Mouse (Mus musculus): ENCODE data around the gene Sec31a.
A peak's percentile ranks its signal among the peaks of the same experiment; 100 is the strongest.

The Sec31a gene

DNA sequence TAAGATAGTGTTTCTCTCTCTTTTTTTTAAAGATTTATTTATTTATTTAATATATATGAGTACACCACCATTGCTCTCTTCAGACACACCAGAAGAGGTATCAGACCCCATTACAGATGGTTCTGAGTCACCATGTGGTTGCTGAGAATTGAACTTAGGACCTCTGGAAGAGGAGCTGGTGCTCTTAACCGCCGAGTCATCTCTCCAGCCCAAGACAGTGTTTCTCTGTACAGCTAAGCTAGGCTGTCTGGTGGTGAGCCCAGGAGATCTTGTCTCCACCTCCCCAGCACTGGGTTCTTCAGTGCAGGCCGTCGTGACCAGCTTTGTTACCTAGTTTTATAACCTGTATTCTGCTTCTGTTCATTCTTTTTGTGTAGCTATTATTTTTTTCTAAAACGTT is 5.8 kb downstream of the Sec31a start:
- DNase-seq (ENCODE audit: low spot score in 2 of 2) = no peak

- DNase-seq (ENCODE audit: low spot score in 2 of 2) = no peak
Measured at GRCm38 (mm10) chr5:100408485-100408884, 7.5 kb downstream of the Sec31a start.

- DNase-seq (ENCODE audit: low spot score in 2 of 2) = no peak
Measured at GRCm38 (mm10) chr5:100396753-100397152, 19.3 kb downstream of the Sec31a start.

- no peak for DNase-seq (ENCODE audit: low spot score in 2 of 2)
Measured at GRCm38 (mm10) chr5:100393681-100394080, 22.4 kb downstream of the Sec31a start.

GRCm38 (mm10) chr5:100392436-100392955 is 23.5 kb downstream of the Sec31a start:
- no peak for DNase-seq (ENCODE audit: low spot score in 2 of 2)

GRCm38 (mm10) chr5:100383782-100384510 is 32.1 kb downstream of the Sec31a start:
- no peak for DNase-seq (ENCODE audit: low spot score in 2 of 2)

DNA sequence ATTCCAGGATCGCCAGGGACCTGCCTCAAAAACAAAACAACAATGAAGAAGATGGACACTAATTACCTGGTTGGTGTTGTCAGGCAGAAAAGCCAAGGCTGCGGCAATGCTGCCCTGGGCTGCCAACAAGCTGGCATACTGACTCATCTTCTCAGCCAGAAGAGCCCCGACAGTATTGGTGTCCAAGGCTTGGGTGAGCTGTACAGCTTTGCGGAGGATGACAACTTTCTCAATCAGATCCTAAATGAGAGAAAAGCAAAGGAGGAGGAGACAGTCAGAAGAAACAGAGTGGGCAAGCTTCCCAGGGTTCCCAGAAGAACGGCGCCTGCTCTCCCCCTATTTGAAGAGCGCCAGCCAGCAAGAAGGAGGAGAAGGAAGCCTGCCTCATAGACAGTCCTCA is 34.9 kb downstream of the Sec31a start:
- no peak for DNase-seq (ENCODE audit: low spot score in 2 of 2)

DNA sequence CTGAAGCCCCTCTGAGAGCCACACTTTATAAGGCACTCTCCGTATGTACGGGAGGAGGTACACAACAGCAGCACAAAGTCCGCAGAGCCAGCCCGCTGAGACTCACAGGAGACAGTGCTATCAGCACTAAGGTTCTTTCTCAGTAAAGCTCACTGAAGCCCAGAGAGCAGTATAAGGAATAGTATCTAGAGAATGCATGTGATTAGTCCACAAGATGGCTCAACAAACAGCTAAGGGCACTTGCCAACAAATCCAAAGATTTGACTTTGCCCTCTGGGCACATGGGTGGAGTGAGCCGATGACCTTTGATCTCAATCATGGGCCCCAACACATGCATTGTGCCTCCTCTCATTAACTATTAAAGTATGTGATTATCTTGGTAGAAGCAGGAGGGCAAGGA is 35.8 kb downstream of the Sec31a start:
- no peak for DNase-seq (ENCODE audit: low spot score in 2 of 2)

GRCm38 (mm10) chr5:100378981-100379380 is 37.1 kb downstream of the Sec31a start:
- no peak for DNase-seq (ENCODE audit: low spot score in 2 of 2)

GRCm38 (mm10) chr5:100378211-100378610 is 37.8 kb downstream of the Sec31a start:
- no peak for DNase-seq (ENCODE audit: low spot score in 2 of 2)

- DNase-seq (ENCODE audit: low spot score in 2 of 2) = no peak
Measured at GRCm38 (mm10) chr5:100377376-100377775, 38.7 kb downstream of the Sec31a start.

DNA sequence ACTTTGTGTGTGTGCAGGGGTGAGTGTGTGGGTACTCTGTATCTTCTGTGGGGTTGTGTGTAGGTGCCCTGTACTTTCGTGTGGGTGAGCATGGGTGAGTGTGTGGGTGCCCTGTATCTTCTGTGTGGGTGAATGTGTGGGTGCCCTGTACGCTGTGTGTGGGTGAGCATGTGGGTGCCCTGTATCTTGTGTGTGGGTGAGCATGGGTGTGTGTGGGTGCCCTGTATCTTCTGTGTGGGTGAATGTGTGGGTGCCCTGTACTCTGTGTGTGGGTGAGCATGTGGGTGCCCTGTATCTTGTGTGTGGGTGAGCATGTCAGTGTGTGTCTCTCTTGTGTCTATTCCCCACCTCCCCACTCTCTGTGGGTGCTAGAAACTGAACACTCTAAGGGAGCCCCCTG is 41.3 kb downstream of the Sec31a start:
- DNase-seq (ENCODE audit: low spot score in 2 of 2) = no peak

GRCm38 (mm10) chr5:100373952-100374351 is 42.1 kb downstream of the Sec31a start:
- DNase-seq (ENCODE audit: low spot score in 2 of 2) = peak; percentile 40 to 43

GRCm38 (mm10) chr5:100370919-100371318 is 45.1 kb downstream of the Sec31a start:
- no peak for DNase-seq (ENCODE audit: low spot score in 2 of 2)

DNA sequence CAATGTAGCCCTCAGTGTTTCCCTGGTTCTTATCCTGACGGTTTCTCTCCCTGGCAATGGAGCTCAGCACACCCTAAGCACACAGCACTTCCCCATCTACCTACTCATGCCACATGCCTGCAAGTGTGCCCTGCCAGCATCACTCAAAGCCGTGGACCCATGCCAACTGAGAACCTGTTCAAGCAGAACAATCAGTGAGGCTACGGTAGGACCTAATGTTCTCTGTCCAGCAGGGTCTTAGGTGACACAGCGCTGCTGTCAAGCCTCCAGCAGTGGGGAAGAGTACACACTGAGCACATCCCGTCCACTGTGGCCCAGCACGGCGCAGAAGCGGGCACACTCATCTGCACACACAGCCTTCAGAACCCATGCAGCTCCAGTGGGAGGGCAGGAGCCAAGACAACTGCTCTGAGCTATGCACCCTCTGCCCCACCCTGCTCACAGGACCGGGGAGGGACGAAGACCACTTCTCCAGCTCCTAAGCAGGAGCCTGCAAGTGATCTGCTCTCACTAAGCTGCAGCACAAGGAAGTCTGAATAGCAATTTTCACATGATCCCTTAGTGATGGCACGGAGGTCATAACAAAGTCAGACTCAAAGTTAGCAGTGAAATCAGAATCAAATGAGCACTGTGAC is 46.1 kb downstream of the Sec31a start:
- no peak for DNase-seq (ENCODE audit: low spot score in 2 of 2)

DNA sequence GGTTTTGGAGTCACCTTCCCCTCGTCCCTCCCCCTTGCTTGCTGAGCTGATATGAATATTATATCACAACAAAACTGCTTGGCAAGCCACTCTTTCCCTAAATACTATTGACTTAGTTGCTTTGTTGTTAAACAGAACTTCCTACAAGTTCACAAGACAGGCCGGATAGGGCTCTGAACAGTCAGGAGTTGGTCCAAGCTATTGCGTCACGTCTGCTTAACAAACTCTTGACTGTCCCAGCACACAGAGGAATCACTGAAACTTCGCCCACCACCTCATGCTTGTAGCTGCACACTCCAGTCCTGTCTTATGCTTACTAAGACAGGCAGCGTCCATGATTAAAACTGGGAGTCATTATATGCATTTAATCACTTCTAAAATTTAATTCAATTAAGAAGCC is 46.9 kb downstream of the Sec31a start:
- no peak for DNase-seq (ENCODE audit: low spot score in 2 of 2)

DNA sequence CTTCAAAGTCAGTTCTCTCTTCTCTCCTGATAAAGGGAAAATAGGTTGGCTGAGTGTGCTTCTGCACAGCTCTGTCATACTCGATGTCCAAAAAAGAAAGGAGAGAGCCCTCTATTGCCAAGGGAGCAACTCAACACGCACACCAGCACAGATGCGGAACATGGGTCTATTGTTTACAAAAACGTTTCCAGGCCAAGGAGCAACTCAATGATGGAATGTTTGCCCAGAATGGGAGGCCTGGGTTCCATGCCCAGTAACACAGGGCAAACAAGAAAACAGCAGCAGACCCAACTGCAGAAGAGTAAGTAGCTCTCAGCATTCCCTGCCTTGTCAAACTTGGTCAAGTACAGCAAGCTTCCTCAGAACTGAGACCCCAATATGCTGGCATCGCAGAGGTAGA is 47.5 kb downstream of the Sec31a start:
- DNase-seq (ENCODE audit: low spot score in 2 of 2) = no peak

DNA sequence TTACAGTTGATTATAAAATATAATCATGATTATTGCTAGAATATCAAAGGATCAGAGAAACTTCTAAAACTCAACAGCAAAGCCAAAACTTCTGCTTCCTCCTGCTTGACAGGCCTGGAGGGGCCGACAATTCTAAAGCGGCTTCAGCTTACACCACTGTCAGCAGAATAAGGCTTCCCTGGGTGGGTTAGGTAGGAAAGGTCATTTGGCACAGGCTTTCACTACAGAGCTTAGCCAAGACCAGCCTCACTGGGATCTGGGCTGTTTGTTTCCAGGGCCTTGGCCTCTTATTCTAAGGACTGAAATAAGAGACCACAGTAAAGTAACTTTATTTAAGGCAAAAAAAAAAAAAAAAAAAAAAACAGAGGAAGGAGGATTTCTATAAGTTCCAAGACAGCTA is 49.0 kb downstream of the Sec31a start:
- DNase-seq (ENCODE audit: low spot score in 2 of 2) = no peak

GRCm38 (mm10) chr5:100360296-100360695 is 55.7 kb downstream of the Sec31a start:
- DNase-seq (ENCODE audit: low spot score in 2 of 2) = no peak

- DNase-seq (ENCODE audit: low spot score in 2 of 2) = peak; percentile 36
Measured at GRCm38 (mm10) chr5:100358334-100358733, 57.7 kb downstream of the Sec31a start.

DNA sequence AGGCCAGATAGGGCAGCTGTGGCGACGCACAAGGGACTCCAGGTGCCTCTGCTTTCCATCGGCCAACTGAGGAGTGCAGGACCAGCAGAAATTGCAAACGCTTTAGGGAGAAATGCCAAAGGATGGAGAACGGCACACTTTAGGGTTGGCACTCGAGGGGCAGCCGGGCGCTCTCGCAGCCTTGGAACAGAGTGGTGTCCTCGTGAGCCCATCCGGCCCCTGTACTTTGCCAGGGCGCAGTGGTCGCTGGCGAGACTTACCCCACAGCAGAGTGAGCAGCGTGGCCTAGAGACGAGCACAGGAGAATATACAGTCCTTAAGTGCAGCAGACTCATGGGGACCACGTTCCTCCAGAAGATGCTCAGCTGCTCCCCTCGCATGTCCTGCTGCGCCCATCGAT is 61.4 kb downstream of the Sec31a start:
- DNase-seq (ENCODE audit: low spot score in 2 of 2) = no peak

- no peak for DNase-seq (ENCODE audit: low spot score in 2 of 2)
Measured at GRCm38 (mm10) chr5:100352986-100353848, 62.8 kb downstream of the Sec31a start.

All from thymus, postnatal 10 days (tissue).